8 mouse cellular contexts compared by ENCODE assay signal in the genomic region with DNA sequence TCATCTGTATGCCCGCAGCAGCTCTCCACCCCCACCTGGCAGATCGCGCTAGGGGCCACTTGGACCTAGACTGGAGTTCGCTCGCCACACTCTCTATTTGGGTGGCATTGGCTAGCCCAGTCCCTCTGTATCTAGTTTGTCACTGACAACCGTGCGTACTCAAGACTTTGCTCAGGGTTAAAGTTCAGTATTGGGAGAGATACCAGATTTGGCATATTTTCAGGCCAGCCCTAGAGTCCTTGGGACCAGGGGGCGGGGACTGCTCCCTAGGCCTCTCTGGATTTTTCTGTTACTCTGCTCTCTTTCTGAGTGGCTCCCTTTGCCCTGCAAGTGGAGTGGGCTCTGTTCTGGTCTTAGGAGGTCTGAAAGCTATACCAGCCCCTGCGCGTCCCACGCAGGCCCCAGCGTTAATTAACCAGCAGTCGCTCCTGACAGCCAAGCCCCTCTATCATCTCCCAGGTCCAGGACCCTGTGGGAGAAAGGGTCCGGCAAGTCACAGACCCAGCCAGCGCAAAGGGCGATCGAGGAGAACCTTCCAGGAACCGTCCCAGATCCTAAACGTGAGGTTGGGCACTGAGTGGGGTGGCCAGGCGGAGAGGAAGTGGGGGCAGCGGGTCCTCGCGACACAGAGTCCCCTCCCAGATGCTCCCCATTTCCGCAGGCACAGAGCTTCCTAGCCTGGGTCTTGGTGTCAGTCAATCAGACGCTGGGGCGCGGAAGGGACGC. TPM values are rescaled to one million over a fixed set of nuclear protein-coding genes. Genes with fewer than 3 reads are reported as not detected.
DNase-seq lines count a peak whose midpoint lies in the region; ATAC-seq lines count a peak whose summit lies in the region.

A gene (plus strand): TSS at position 256 of the 726 bp plus-strand sequence.

- H3K4me2 ChIP-seq in hindbrain, embryonic 15.5 days: peak within 1 kb of the TSS; percentile 85
- H3K4me2 ChIP-seq in limb, embryonic 11.5 days (ENCODE audit: low read depth, severe bottlenecking): peak within 1 kb of the TSS; percentile 92
- peak within 1 kb of the TSS; percentile 86 for H3K4me2 ChIP-seq in midbrain, embryonic 15.5 days

- H3K4me1 ChIP-seq in hindbrain, embryonic 15.5 days (replicated peaks): peaks cover 17% of the 10 kb centered on the region
- peaks cover 12% of the 10 kb centered on the region; the same call in 1 of the 2 replicates for H3K4me1 ChIP-seq in limb, embryonic 11.5 days (ENCODE audit: control insufficient read depth, insufficient read depth, low read length)
- peaks cover 17% of the 10 kb centered on the region for H3K4me1 ChIP-seq in midbrain, embryonic 15.5 days

- ATAC-seq in hindbrain, embryonic 15.5 days (ENCODE audit: low FRiP score, low read depth): peak; percentile 21
- ATAC-seq in limb, embryonic 11.5 days (ENCODE audit: insufficient number of reproducible peaks, low FRiP score, low TSS enrichment, low read depth): peak; percentile 40; the same call in 1 of the 2 replicates
- peak; percentile 56 for ATAC-seq in midbrain, embryonic 15.5 days (replicated peaks)

- DNase-seq in right cerebral cortex, postnatal 4 days: peak; percentile 32
- DNase-seq in right cerebral cortex, postnatal 36 days (ENCODE audit: low spot score in 2 of 2): no peak
- DNase-seq in c-Kit-positive CD71-positive TER-119-negative erythroid progenitor cells, embryonic 14.5 days (ENCODE audit: low read depth): peak; percentile 53
- DNase-seq in gastrocnemius, postnatal 10 days: peak; percentile 37
- no peak for DNase-seq in limb, embryonic 11.5 days (ENCODE audit: low spot score)
- no peak for DNase-seq in urinary bladder, postnatal 4 days (ENCODE audit: low spot score in 2 of 2)

- no peaks in the 10 kb centered on the region for H3K36me3 ChIP-seq in hindbrain, embryonic 15.5 days
- H3K36me3 ChIP-seq in limb, embryonic 11.5 days (ENCODE audit: control insufficient read depth, insufficient read depth, low read length): no peaks in the 10 kb centered on the region
- H3K36me3 ChIP-seq in midbrain, embryonic 15.5 days (replicated peaks): no peaks in the 10 kb centered on the region

- 3% methylated on average over 28 of the region's 28 CpGs for WGBS in hindbrain, embryonic 15.5 days
- 4% methylated on average over 28 of the region's 28 CpGs for WGBS in limb, embryonic 11.5 days
- WGBS in midbrain, embryonic 15.5 days: 3% methylated on average over 28 of the region's 28 CpGs

- peak within 1 kb of the TSS; percentile 56 for H3K4me3 ChIP-seq in hindbrain, embryonic 15.5 days
- peak within 1 kb of the TSS; percentile 60 for H3K4me3 ChIP-seq in limb, embryonic 11.5 days (ENCODE audit: low read depth, low read length)
- peak within 1 kb of the TSS; percentile 53 for H3K4me3 ChIP-seq in midbrain, embryonic 15.5 days

- H3K9me3 ChIP-seq in hindbrain, embryonic 15.5 days: no peaks in the 10 kb centered on the region
- H3K9me3 ChIP-seq in limb, embryonic 11.5 days (ENCODE audit: control insufficient read depth, low read length): no peaks in the 10 kb centered on the region
- H3K9me3 ChIP-seq in midbrain, embryonic 15.5 days: no peaks in the 10 kb centered on the region

- H3K27ac ChIP-seq in hindbrain, embryonic 15.5 days (replicated peaks): peak within 1 kb of the TSS; percentile 94
- H3K27ac ChIP-seq in limb, embryonic 11.5 days (replicated peaks; ENCODE audit: low read depth, low read length): peak within 1 kb of the TSS; percentile 36; the same call in 1 of the 2 replicates
- peak within 1 kb of the TSS; percentile 89 for H3K27ac ChIP-seq in midbrain, embryonic 15.5 days

- H3K27me3 ChIP-seq in hindbrain, embryonic 15.5 days: no peaks in the 10 kb centered on the region
- H3K27me3 ChIP-seq in limb, embryonic 11.5 days (ENCODE audit: control insufficient read depth, insufficient read depth, low read length): no peaks in the 10 kb centered on the region
- no peaks in the 10 kb centered on the region for H3K27me3 ChIP-seq in midbrain, embryonic 15.5 days (replicated peaks)

- H3K9ac ChIP-seq in hindbrain, embryonic 15.5 days: peak within 1 kb of the TSS; percentile 67
- H3K9ac ChIP-seq in limb, embryonic 11.5 days (ENCODE audit: low read length): peak within 1 kb of the TSS; percentile 74
- peak within 1 kb of the TSS; percentile 70 for H3K9ac ChIP-seq in midbrain, embryonic 15.5 days

RNA-seq across cellular contexts. Expression of the gene that starts here (rescaled TPM):
- total RNA-seq in gastrocnemius, postnatal 10 days (2021): 10 to 100 TPM; 15.1 to 15.8 TPM
- polyA plus RNA-seq in hindbrain, embryonic 15.5 days (2015; fragmentation: Nextera tagmentation; extraction: Ambion mirVana): 30.8 and 31.1 TPM in 2 replicates
- 14.0 and 14.4 TPM in 2 replicates for polyA plus RNA-seq in limb, embryonic 11.5 days (2014; fragmentation: Nextera tagmentation; extraction: Ambion mirVana)
- polyA plus RNA-seq in midbrain, embryonic 15.5 days (2015; fragmentation: Nextera tagmentation; extraction: Ambion mirVana): 29.5 and 31.9 TPM in 2 replicates

Comparison
In these comparisons a context has a peak if more than half of its experiments do, and no peak if none do; other contexts are left out.
1. DNase-seq: peak in right cerebral cortex, postnatal 4 days (single experiment), c-Kit-positive CD71-positive TER-119-negative erythroid progenitor cells, embryonic 14.5 days (single experiment) and gastrocnemius, postnatal 10 days (single experiment); none in right cerebral cortex, postnatal 36 days (0 of 2), limb, embryonic 11.5 days (single experiment) and urinary bladder, postnatal 4 days (0 of 2).
2. H3K27ac ChIP-seq: peak in every context shown above with its lines; median percentile 94 in hindbrain, embryonic 15.5 days; 89 in midbrain, embryonic 15.5 days; 36 in limb, embryonic 11.5 days.
3. Peak in every context shown above with its lines, with median percentiles within 50 percentile points of each other: ATAC-seq, H3K4me2 ChIP-seq, H3K4me3 ChIP-seq and H3K9ac ChIP-seq.